Mouse (Mus musculus) cerebellum, postnatal 10 days (tissue): ENCODE measurements around the gene Itm2c.

Experiments used
- DNase-seq, 2 experiments: peaks; one replicate each; pipeline ENCODE4 v3.0.0; 2021; ENCODE audit warnings: mixed read lengths in 2 of 2

Gene Itm2c

GRCm38 (mm10) chr1:85935148-85935852, 41.2 kb downstream of the Itm2c start:
- peak; percentile 79 to 85 for DNase-seq

- DNase-seq = peak; percentile 51 to 56
Observed at GRCm38 (mm10) chr1:85936265-85936664, 42.2 kb downstream of the Itm2c start.

GRCm38 (mm10) chr1:85937323-85937722, 43.2 kb downstream of the Itm2c start:
- no peak for DNase-seq

- no peak for DNase-seq
Observed at GRCm38 (mm10) chr1:85942318-85942717, 48.2 kb downstream of the Itm2c start.

GRCm38 (mm10) chr1:85949085-85949684, 55.1 kb downstream of the Itm2c start:
- DNase-seq = no peak

GRCm38 (mm10) chr1:85955150-85955549, 61.1 kb downstream of the Itm2c start:
- DNase-seq = no peak

GRCm38 (mm10) chr1:85957290-85957689, 63.2 kb downstream of the Itm2c start:
- DNase-seq = no peak

GRCm38 (mm10) chr1:85957942-85958619, 64.0 kb downstream of the Itm2c start:
- no peak for DNase-seq
